Mouse (Mus musculus): ENCODE data around the gene C1rb. TPM values are rescaled to one million over a fixed set of nuclear protein-coding genes. Genes with fewer than 3 reads are reported as not detected.

Gene C1rb
- polyA plus RNA-seq, 1 experiment from 2014 or later = not detected

Other genes with a start within 250 kb of the C1rb start
- 27.1 and 28.2 TPM in 2 replicates for gene Pex5, start 155.2 kb upstream of the C1rb start, polyA plus RNA-seq (2015; fragmentation: Nextera tagmentation; extraction: Ambion mirVana)
- 4.9 and 5.1 TPM in 2 replicates for gene Clstn3, start 105.5 kb upstream of the C1rb start, polyA plus RNA-seq (2015; fragmentation: Nextera tagmentation; extraction: Ambion mirVana)
- gene C1rl, start 77.2 kb upstream of the C1rb start, polyA plus RNA-seq (2015; fragmentation: Nextera tagmentation; extraction: Ambion mirVana) = 14.1 and 15.8 TPM in 2 replicates
- 26.7 and 30.1 TPM in 2 replicates for gene C1ra, start 57.9 kb upstream of the C1rb start, polyA plus RNA-seq (2015; fragmentation: Nextera tagmentation; extraction: Ambion mirVana)
- gene C1s1, start 27.9 kb upstream of the C1rb start, polyA plus RNA-seq (2015; fragmentation: Nextera tagmentation; extraction: Ambion mirVana) = 75.8 and 79.9 TPM in 2 replicates
- gene C1s2, start 65.8 kb downstream of the C1rb start, polyA plus RNA-seq (2015; fragmentation: Nextera tagmentation; extraction: Ambion mirVana) = 0.04 TPM in 1 of 2 replicates, not detected in the other
- gene Lpcat3, start 92.7 kb downstream of the C1rb start, polyA plus RNA-seq (2015; fragmentation: Nextera tagmentation; extraction: Ambion mirVana) = 80.1 and 88.6 TPM in 2 replicates
- gene Emg1, start 141.9 kb downstream of the C1rb start, polyA plus RNA-seq (2015; fragmentation: Nextera tagmentation; extraction: Ambion mirVana) = 105 and 121 TPM in 2 replicates
- gene Phb2, start 142.0 kb downstream of the C1rb start, polyA plus RNA-seq (2015; fragmentation: Nextera tagmentation; extraction: Ambion mirVana) = 206 and 214 TPM in 2 replicates
- gene Ptpn6, start 168.4 kb downstream of the C1rb start, polyA plus RNA-seq (2015; fragmentation: Nextera tagmentation; extraction: Ambion mirVana) = 38.2 and 38.3 TPM in 2 replicates
- 80.7 and 83.6 TPM in 2 replicates for gene Grcc10, start 171.1 kb downstream of the C1rb start, polyA plus RNA-seq (2015; fragmentation: Nextera tagmentation; extraction: Ambion mirVana)
- not detected in 2 replicates for gene Gm45234, start 185.7 kb downstream of the C1rb start, polyA plus RNA-seq (2015; fragmentation: Nextera tagmentation; extraction: Ambion mirVana)
- gene Atn1, start 186.2 kb downstream of the C1rb start, polyA plus RNA-seq (2015; fragmentation: Nextera tagmentation; extraction: Ambion mirVana) = 1.3 and 1.7 TPM in 2 replicates
- gene Eno2, start 199.4 kb downstream of the C1rb start, polyA plus RNA-seq (2015; fragmentation: Nextera tagmentation; extraction: Ambion mirVana) = 0.40 and 0.43 TPM in 2 replicates
- gene Lrrc23, start 209.4 kb downstream of the C1rb start, polyA plus RNA-seq (2015; fragmentation: Nextera tagmentation; extraction: Ambion mirVana) = not detected in 2 replicates
- gene Spsb2, start 238.4 kb downstream of the C1rb start, polyA plus RNA-seq (2015; fragmentation: Nextera tagmentation; extraction: Ambion mirVana) = 8.6 and 9.1 TPM in 2 replicates
- gene Tpi1, start 244.0 kb downstream of the C1rb start, polyA plus RNA-seq (2015; fragmentation: Nextera tagmentation; extraction: Ambion mirVana) = 450 and 452 TPM in 2 replicates